Mouse (Mus musculus): ENCODE measurements around the gene Dvl2. TPM values are rescaled to one million over a fixed set of nuclear protein-coding genes. Genes with fewer than 3 reads are reported as not detected.
A peak's percentile ranks its signal among the peaks of the same experiment; 100 is the strongest.

The Dvl2 gene
- polyA plus RNA-seq, 1 experiment from 2014 or later, result 47.6 TPM

GRCm38 (mm10) chr11:70016669-70017068, 16.3 kb downstream of the Dvl2 start, which contains the start of gene Dlg4:
Gene Dlg4, plus strand, starts transcription at chr11:70016942.
- peaks cover 35% of the 10 kb centered on the region for H3K4me1 ChIP-seq (replicated peaks; ENCODE audit: control insufficient read depth, insufficient read depth, low read length)
- DNase-seq (ENCODE audit: low spot score), result no peak
- 70% methylated on average over 3 of the region's 3 CpGs for WGBS

GRCm38 (mm10) chr11:70017199-70017767, 16.9 kb downstream of the Dvl2 start:
- Histone ChIP-seq H3K9ac (ENCODE audit: low read length) (peak overlapping the region; percentile 39), H3K9me3 (ENCODE audit: control insufficient read depth, low read length) (no peaks in the 10 kb centered on the region), H3K4me3 (ENCODE audit: low read depth, low read length) (no peak overlapping the region), H3K27ac (ENCODE audit: low read depth, low read length) (0 out of 2 replicates have a peak overlapping the region, but pooled peaks have one; percentile 13), H3K4me2 (ENCODE audit: low read depth, low read length, severe bottlenecking) (peak overlapping the region; percentile 65; the same call in 1 of the 2 replicates), H3K4me1 (replicated peaks; ENCODE audit: control insufficient read depth, insufficient read depth, low read length) (peaks cover 39% of the 10 kb centered on the region), H3K27me3 (ENCODE audit: control insufficient read depth, insufficient read depth, low read length) (no peaks in the 10 kb centered on the region), H3K36me3 (ENCODE audit: control insufficient read depth, insufficient read depth, low read length) (no peaks in the 10 kb centered on the region; the same call in 1 of the 2 replicates)
- DNase-seq (ENCODE audit: low spot score) (no peak), ATAC-seq (replicated peaks; ENCODE audit: low FRiP score) (no peak)
- 31% methylated on average over 7 of the region's 7 CpGs for WGBS

More at GRCm38 (mm10) chr11:70016669-70017068, 16.3 kb downstream of the Dvl2 start, which contains the start of gene Dlg4:
- H3K27ac ChIP-seq (ENCODE audit: low read depth, low read length), result peak within 1 kb of the TSS; percentile 53; the same call in 1 of the 2 replicates
- no peaks in the 10 kb centered on the region for H3K27me3 ChIP-seq (ENCODE audit: control insufficient read depth, insufficient read depth, low read length)
- ATAC-seq (replicated peaks; ENCODE audit: low FRiP score), result no peak
- H3K4me2 ChIP-seq (ENCODE audit: low read depth, low read length, severe bottlenecking), result peak within 1 kb of the TSS; percentile 65
- no peaks in the 10 kb centered on the region for H3K9me3 ChIP-seq (ENCODE audit: control insufficient read depth, low read length)
- H3K9ac ChIP-seq (ENCODE audit: low read length), result peak within 1 kb of the TSS; percentile 78
- H3K36me3 ChIP-seq (ENCODE audit: control insufficient read depth, insufficient read depth, low read length), result no peaks in the 10 kb centered on the region; the same call in 1 of the 2 replicates
- H3K4me3 ChIP-seq (ENCODE audit: low read depth, low read length), result peak within 1 kb of the TSS; percentile 62

GRCm38 (mm10) chr11:70018131-70018990, 18.0 kb downstream of the Dvl2 start:
- H3K4me2 ChIP-seq (ENCODE audit: low read depth, low read length, severe bottlenecking), result peak overlapping the region; percentile 65
- 1% methylated on average over 23 of the region's 25 CpGs for WGBS
- no peaks in the 10 kb centered on the region for H3K27me3 ChIP-seq (ENCODE audit: control insufficient read depth, insufficient read depth, low read length)
- no peaks in the 10 kb centered on the region for H3K9me3 ChIP-seq (ENCODE audit: control insufficient read depth, low read length)
- no peaks in the 10 kb centered on the region for H3K36me3 ChIP-seq (ENCODE audit: control insufficient read depth, insufficient read depth, low read length)
- DNase-seq (ENCODE audit: low spot score) (peak; percentile 87), ATAC-seq (replicated peaks; ENCODE audit: low FRiP score) (no peak)
- peak overlapping the region; percentile 78 for H3K9ac ChIP-seq (ENCODE audit: low read length)
- peak overlapping the region; percentile 67 for H3K27ac ChIP-seq (ENCODE audit: low read depth, low read length)
- peak overlapping the region; percentile 62 for H3K4me3 ChIP-seq (ENCODE audit: low read depth, low read length)
- peaks cover 42% of the 10 kb centered on the region for H3K4me1 ChIP-seq (replicated peaks; ENCODE audit: control insufficient read depth, insufficient read depth, low read length)

GRCm38 (mm10) chr11:70019495-70020021, 19.2 kb downstream of the Dvl2 start:
- no peak for ATAC-seq (replicated peaks; ENCODE audit: low FRiP score)
- H3K4me3 ChIP-seq (ENCODE audit: low read depth, low read length), result peak overlapping the region; percentile 62
- H3K27ac ChIP-seq (ENCODE audit: low read depth, low read length), result peak overlapping the region; percentile 90; the same call in 1 of the 2 replicates
- H3K27me3 ChIP-seq (ENCODE audit: control insufficient read depth, insufficient read depth, low read length), result no peaks in the 10 kb centered on the region
- no peaks in the 10 kb centered on the region for H3K36me3 ChIP-seq (ENCODE audit: control insufficient read depth, insufficient read depth, low read length)
- no peaks in the 10 kb centered on the region for H3K9me3 ChIP-seq (ENCODE audit: control insufficient read depth, low read length)
- DNase-seq (ENCODE audit: low spot score), result peak; percentile 55
- 14% methylated on average over 2 of the region's 2 CpGs for whole genome bisulfite sequencing
- peaks cover 48% of the 10 kb centered on the region for H3K4me1 ChIP-seq (replicated peaks; ENCODE audit: control insufficient read depth, insufficient read depth, low read length)
- H3K9ac ChIP-seq (ENCODE audit: low read length), result peak overlapping the region; percentile 20
- peak overlapping the region; percentile 65 for H3K4me2 ChIP-seq (ENCODE audit: low read depth, low read length, severe bottlenecking)

- H3K27ac ChIP-seq (ENCODE audit: low read depth, low read length), result peak overlapping the region; percentile 90
- H3K9ac ChIP-seq (ENCODE audit: low read length), result peak overlapping the region; percentile 44
- no peaks in the 10 kb centered on the region for H3K27me3 ChIP-seq (ENCODE audit: control insufficient read depth, insufficient read depth, low read length)
- peak overlapping the region; percentile 65 for H3K4me2 ChIP-seq (ENCODE audit: low read depth, low read length, severe bottlenecking)
- H3K9me3 ChIP-seq (ENCODE audit: control insufficient read depth, low read length), result no peaks in the 10 kb centered on the region
- ATAC-seq (replicated peaks; ENCODE audit: low FRiP score) (no peak), DNase-seq (ENCODE audit: low spot score) (no peak)
- peak overlapping the region; percentile 62 for H3K4me3 ChIP-seq (ENCODE audit: low read depth, low read length)
- H3K4me1 ChIP-seq (replicated peaks; ENCODE audit: control insufficient read depth, insufficient read depth, low read length), result peaks cover 43% of the 10 kb centered on the region
- WGBS, result 13% methylated on average over 8 of the region's 8 CpGs
- H3K36me3 ChIP-seq (ENCODE audit: control insufficient read depth, insufficient read depth, low read length), result no peaks in the 10 kb centered on the region
Measured at GRCm38 (mm10) chr11:70020022-70020631, 19.7 kb downstream of the Dvl2 start.

GRCm38 (mm10) chr11:70020731-70021263, 20.4 kb downstream of the Dvl2 start:
- H3K27me3 ChIP-seq (ENCODE audit: control insufficient read depth, insufficient read depth, low read length), result no peaks in the 10 kb centered on the region
- H3K9ac ChIP-seq (ENCODE audit: low read length), result peak overlapping the region; percentile 55
- WGBS, result 2% methylated on average over 8 of the region's 8 CpGs
- peak overlapping the region; percentile 65 for H3K4me2 ChIP-seq (ENCODE audit: low read depth, low read length, severe bottlenecking)
- H3K27ac ChIP-seq (ENCODE audit: low read depth, low read length), result peak overlapping the region; percentile 90
- DNase-seq (ENCODE audit: low spot score) (peak; percentile 84), ATAC-seq (replicated peaks; ENCODE audit: low FRiP score) (peak; percentile 83)
- no peaks in the 10 kb centered on the region for H3K9me3 ChIP-seq (ENCODE audit: control insufficient read depth, low read length)
- peak overlapping the region; percentile 62 for H3K4me3 ChIP-seq (ENCODE audit: low read depth, low read length)
- H3K36me3 ChIP-seq (ENCODE audit: control insufficient read depth, insufficient read depth, low read length), result no peaks in the 10 kb centered on the region
- H3K4me1 ChIP-seq (replicated peaks; ENCODE audit: control insufficient read depth, insufficient read depth, low read length), result peaks cover 45% of the 10 kb centered on the region

- peak overlapping the region; percentile 90 for H3K27ac ChIP-seq (ENCODE audit: low read depth, low read length)
- H3K9ac ChIP-seq (ENCODE audit: low read length), result peak overlapping the region; percentile 55
- peak overlapping the region; percentile 62 for H3K4me3 ChIP-seq (ENCODE audit: low read depth, low read length)
- H3K4me1 ChIP-seq (replicated peaks; ENCODE audit: control insufficient read depth, insufficient read depth, low read length), result peaks cover 52% of the 10 kb centered on the region
- DNase-seq (ENCODE audit: low spot score) (peak; percentile 100), ATAC-seq (replicated peaks; ENCODE audit: low FRiP score) (peak; percentile 76)
- H3K4me2 ChIP-seq (ENCODE audit: low read depth, low read length, severe bottlenecking), result peak overlapping the region; percentile 65
- H3K9me3 ChIP-seq (ENCODE audit: control insufficient read depth, low read length), result no peaks in the 10 kb centered on the region
- no peaks in the 10 kb centered on the region for H3K27me3 ChIP-seq (ENCODE audit: control insufficient read depth, insufficient read depth, low read length)
- WGBS, result 2% methylated on average over 39 of the region's 40 CpGs
- no peaks in the 10 kb centered on the region for H3K36me3 ChIP-seq (ENCODE audit: control insufficient read depth, insufficient read depth, low read length)
Measured at GRCm38 (mm10) chr11:70021264-70022132, 21.1 kb downstream of the Dvl2 start.
